Comparison of ENCODE assay signal across 8 mouse cellular contexts in genomic region chr7:19092381-19093173, GRCm38 (mm10). TPM values are rescaled to one million over a fixed set of nuclear protein-coding genes. Genes with fewer than 3 reads are reported as not detected.
DNase-seq lines count a peak whose midpoint lies in the region; ATAC-seq and TF ChIP-seq lines count a peak whose summit lies in the region.

No protein-coding gene starts in this region.

- H3K4me3 ChIP-seq in thymus, adult 2 months (ENCODE audit: control insufficient read depth, insufficient read depth, low read length): no peak overlapping the region
- peak overlapping the region; percentile 37 for H3K4me3 ChIP-seq in embryonic facial prominence, embryonic 11.5 days (ENCODE audit: low read depth, low read length)
- peak overlapping the region; percentile 85 for H3K4me3 ChIP-seq in heart, embryonic 15.5 days
- peak overlapping the region; percentile 84 for H3K4me3 ChIP-seq in kidney, embryonic 16.5 days (ENCODE audit: low read length)

- DNase-seq in thymus, adult 2 months: peak; percentile 38
- no peak for DNase-seq in thymus, postnatal 0 days (ENCODE audit: low spot score)
- peak; percentile 84 for DNase-seq in embryonic facial prominence, embryonic 11.5 days (ENCODE audit: low spot score)
- peak; percentile 55 to 79 for DNase-seq in lung, postnatal 4 days
- peak; percentile 79 for DNase-seq in testis, postnatal 10 days (ENCODE audit: low spot score)
- DNase-seq in spleen, postnatal 14 days (ENCODE audit: low spot score in 2 of 2): no peak

- no peak overlapping the region for H3K27ac ChIP-seq in thymus, adult 2 months (ENCODE audit: control insufficient read depth, insufficient read depth, low read length)
- peak overlapping the region; percentile 72 for H3K27ac ChIP-seq in embryonic facial prominence, embryonic 11.5 days (replicated peaks; ENCODE audit: low read depth, low read length)
- H3K27ac ChIP-seq in heart, embryonic 15.5 days: peak overlapping the region; percentile 97
- H3K27ac ChIP-seq in kidney, embryonic 16.5 days (ENCODE audit: low read length): peak overlapping the region; percentile 89

- no peak for TF ChIP-seq POLR2A in thymus, adult 2 months (IDR thresholded peaks at IDR 0.05; ENCODE audit: control insufficient read depth, extremely low read depth, insufficient read depth, low read length, poor library complexity)

- peaks cover 26% of the 10 kb centered on the region for H3K4me1 ChIP-seq in thymus, adult 2 months (replicated peaks; ENCODE audit: control insufficient read depth, insufficient read depth, low read length)
- H3K4me1 ChIP-seq in embryonic facial prominence, embryonic 11.5 days (ENCODE audit: control insufficient read depth, insufficient read depth, low read length): peaks cover 13% of the 10 kb centered on the region
- H3K4me1 ChIP-seq in heart, embryonic 15.5 days (replicated peaks): peaks cover 47% of the 10 kb centered on the region
- H3K4me1 ChIP-seq in kidney, embryonic 16.5 days (ENCODE audit: insufficient read depth, low read length): peaks cover 38% of the 10 kb centered on the region

- H3K9me3 ChIP-seq in embryonic facial prominence, embryonic 11.5 days (replicated peaks; ENCODE audit: control insufficient read depth, low read length): no peaks in the 10 kb centered on the region
- H3K9me3 ChIP-seq in heart, embryonic 15.5 days (replicated peaks): no peaks in the 10 kb centered on the region
- H3K9me3 ChIP-seq in kidney, embryonic 16.5 days (ENCODE audit: low read length): no peaks in the 10 kb centered on the region

- no peaks in the 10 kb centered on the region for H3K36me3 ChIP-seq in thymus, adult 2 months (ENCODE audit: control insufficient read depth, insufficient read depth, low read length)
- no peaks in the 10 kb centered on the region; the same call in 1 of the 2 replicates for H3K36me3 ChIP-seq in embryonic facial prominence, embryonic 11.5 days (replicated peaks; ENCODE audit: control insufficient read depth, insufficient read depth, low read depth, low read length)
- H3K36me3 ChIP-seq in heart, embryonic 15.5 days: peaks cover 35% of the 10 kb centered on the region
- H3K36me3 ChIP-seq in kidney, embryonic 16.5 days (ENCODE audit: insufficient read depth, low read length): peaks cover 14% of the 10 kb centered on the region; the same call in 1 of the 2 replicates

- 15% methylated on average over 38 of the region's 38 CpGs for WGBS in thymus, adult 2 months
- WGBS in embryonic facial prominence, embryonic 11.5 days: 5% methylated on average over 38 of the region's 38 CpGs
- 8% methylated on average over 38 of the region's 38 CpGs for WGBS in heart, embryonic 15.5 days
- WGBS in kidney, embryonic 16.5 days: 6% methylated on average over 38 of the region's 38 CpGs

- ATAC-seq in embryonic facial prominence, embryonic 11.5 days (replicated peaks; ENCODE audit: insufficient number of reproducible peaks, low FRiP score, low TSS enrichment, low read depth): peak; percentile 63
- peak; percentile 47 for ATAC-seq in heart, embryonic 15.5 days (replicated peaks; ENCODE audit: insufficient number of reproducible peaks, insufficient read depth, low FRiP score, low read depth)
- peak; percentile 54 for ATAC-seq in kidney, embryonic 16.5 days (ENCODE audit: low FRiP score, low TSS enrichment)

- peak overlapping the region; percentile 53 for H3K9ac ChIP-seq in embryonic facial prominence, embryonic 11.5 days (replicated peaks; ENCODE audit: low read length)
- peak overlapping the region; percentile 48 for H3K9ac ChIP-seq in heart, embryonic 15.5 days
- H3K9ac ChIP-seq in kidney, embryonic 16.5 days (replicated peaks; ENCODE audit: low read length): peak overlapping the region; percentile 65

- H3K4me2 ChIP-seq in embryonic facial prominence, embryonic 11.5 days (ENCODE audit: low read depth, low read length): peak overlapping the region; percentile 94
- peak overlapping the region; percentile 96 for H3K4me2 ChIP-seq in heart, embryonic 15.5 days
- peak overlapping the region; percentile 93 for H3K4me2 ChIP-seq in kidney, embryonic 16.5 days (replicated peaks; ENCODE audit: low read depth, low read length)

- no peak for TF ChIP-seq CTCF in thymus, adult 2 months (IDR thresholded peaks at IDR 0.05; ENCODE audit: borderline replicate concordance, control insufficient read depth, extremely low read depth, insufficient read depth, low read length, poor library complexity)

- peaks cover 18% of the 10 kb centered on the region for H3K27me3 ChIP-seq in thymus, adult 2 months (ENCODE audit: control insufficient read depth, insufficient read depth, low read length)
- H3K27me3 ChIP-seq in embryonic facial prominence, embryonic 11.5 days (ENCODE audit: control insufficient read depth, insufficient read depth, low read length): peaks cover 4% of the 10 kb centered on the region; the same call in 1 of the 2 replicates
- 0 out of 2 replicates have a peak, but pooled peaks cover 3% of the 10 kb centered on the region for H3K27me3 ChIP-seq in heart, embryonic 15.5 days
- no peaks in the 10 kb centered on the region for H3K27me3 ChIP-seq in kidney, embryonic 16.5 days (ENCODE audit: insufficient read depth, low read length)

RNA-seq across cellular contexts. Expression of gene Six5, which starts 1.8 kb away (rescaled TPM):
- 14.8 and 20.0 TPM in 2 replicates for polyA plus RNA-seq in thymus, adult 2 months (2012; rRNA removed)
- polyA plus RNA-seq in thymus, postnatal 0 days (2015; fragmentation: Nextera tagmentation; extraction: Ambion mirVana): 1.2 and 1.5 TPM in 2 replicates
- polyA plus RNA-seq in embryonic facial prominence, embryonic 11.5 days (2014; fragmentation: Nextera tagmentation; extraction: Ambion mirVana): 10.0 and 10.5 TPM in 2 replicates
- polyA plus RNA-seq in heart, embryonic 15.5 days (2015; fragmentation: Nextera tagmentation; extraction: Ambion mirVana): 4.9 and 6.7 TPM in 2 replicates
- 9.5 and 10.5 TPM in 2 replicates for polyA plus RNA-seq in kidney, embryonic 16.5 days (2015; fragmentation: Nextera tagmentation; extraction: Ambion mirVana)

RNA-seq across cellular contexts. Expression of gene Dmpk, which starts 8.9 kb away (rescaled TPM):
- 108 and 154 TPM in 2 replicates for polyA plus RNA-seq in thymus, adult 2 months (2012; rRNA removed)
- 2.8 and 3.7 TPM in 2 replicates for polyA plus RNA-seq in thymus, postnatal 0 days (2015; fragmentation: Nextera tagmentation; extraction: Ambion mirVana)
- 5.1 and 6.5 TPM in 2 replicates for polyA plus RNA-seq in embryonic facial prominence, embryonic 11.5 days (2014; fragmentation: Nextera tagmentation; extraction: Ambion mirVana)
- polyA plus RNA-seq in heart, embryonic 15.5 days (2015; fragmentation: Nextera tagmentation; extraction: Ambion mirVana): 51.9 and 57.3 TPM in 2 replicates
- 17.2 and 27.5 TPM in 2 replicates for polyA plus RNA-seq in kidney, embryonic 16.5 days (2015; fragmentation: Nextera tagmentation; extraction: Ambion mirVana)

RNA-seq across cellular contexts. Expression of gene Dmwd, which starts 16.6 kb away (rescaled TPM):
- polyA plus RNA-seq in thymus, adult 2 months (2012; rRNA removed): 50.7 and 55.6 TPM in 2 replicates
- polyA plus RNA-seq in thymus, postnatal 0 days (2015; fragmentation: Nextera tagmentation; extraction: Ambion mirVana): 4.3 and 5.0 TPM in 2 replicates
- polyA plus RNA-seq in embryonic facial prominence, embryonic 11.5 days (2014; fragmentation: Nextera tagmentation; extraction: Ambion mirVana): 17.2 and 17.7 TPM in 2 replicates
- 14.2 and 20.0 TPM in 2 replicates for polyA plus RNA-seq in heart, embryonic 15.5 days (2015; fragmentation: Nextera tagmentation; extraction: Ambion mirVana)
- 15.5 and 16.8 TPM in 2 replicates for polyA plus RNA-seq in kidney, embryonic 16.5 days (2015; fragmentation: Nextera tagmentation; extraction: Ambion mirVana)

RNA-seq across cellular contexts. Expression of gene Gm4969, which starts 25.6 kb away (rescaled TPM):
- 0.24 and 0.31 TPM in 2 replicates for polyA plus RNA-seq in thymus, adult 2 months (2012; rRNA removed)
- polyA plus RNA-seq in thymus, postnatal 0 days (2015; fragmentation: Nextera tagmentation; extraction: Ambion mirVana): 0.70 and 0.72 TPM in 2 replicates
- polyA plus RNA-seq in embryonic facial prominence, embryonic 11.5 days (2014; fragmentation: Nextera tagmentation; extraction: Ambion mirVana): 2.4 TPM in 2 replicates
- 0.73 and 1.0 TPM in 2 replicates for polyA plus RNA-seq in heart, embryonic 15.5 days (2015; fragmentation: Nextera tagmentation; extraction: Ambion mirVana)
- 3.2 and 4.3 TPM in 2 replicates for polyA plus RNA-seq in kidney, embryonic 16.5 days (2015; fragmentation: Nextera tagmentation; extraction: Ambion mirVana)

RNA-seq across cellular contexts. Expression of gene Fbxo46, which starts 27.1 kb away (rescaled TPM):
- 29.2 and 30.1 TPM in 2 replicates for polyA plus RNA-seq in thymus, adult 2 months (2012; rRNA removed)
- 16.4 and 16.6 TPM in 2 replicates for polyA plus RNA-seq in thymus, postnatal 0 days (2015; fragmentation: Nextera tagmentation; extraction: Ambion mirVana)
- polyA plus RNA-seq in embryonic facial prominence, embryonic 11.5 days (2014; fragmentation: Nextera tagmentation; extraction: Ambion mirVana): 7.4 and 7.7 TPM in 2 replicates
- 7.3 and 9.6 TPM in 2 replicates for polyA plus RNA-seq in heart, embryonic 15.5 days (2015; fragmentation: Nextera tagmentation; extraction: Ambion mirVana)
- 18.4 and 20.3 TPM in 2 replicates for polyA plus RNA-seq in kidney, embryonic 16.5 days (2015; fragmentation: Nextera tagmentation; extraction: Ambion mirVana)

Comparison
In these comparisons a context has a peak if more than half of its experiments do, and no peak if none do; other contexts are left out.
1. DNase-seq: peak in thymus, adult 2 months (single experiment), embryonic facial prominence, embryonic 11.5 days (single experiment), lung, postnatal 4 days (2 of 2) and testis, postnatal 10 days (single experiment); none in thymus, postnatal 0 days (single experiment) and spleen, postnatal 14 days (0 of 2).
2. Peak in every context shown above with its lines, with median percentiles within 50 percentile points of each other: ATAC-seq, H3K4me2 ChIP-seq and H3K9ac ChIP-seq.